Mouse (Mus musculus) intestine, embryonic 16.5 days (tissue): ENCODE results near the gene Rbbp7. TPM values are rescaled to one million over a fixed set of nuclear protein-coding genes. Genes with fewer than 3 reads are reported as not detected.
"Not testable (repeated sequence)": the region's sequence is repeated elsewhere in the genome, so short reads cannot be mapped to it uniquely, and the experiment has no call there.

Source experiments
- ATAC-seq: fragments of 200-750 bp; cut with Nextera tagmentation; 2 replicates; pipeline ENCODE4 v1.8.0; 2017; ENCODE audit warnings: moderate TSS enrichment, moderate library complexity
- H3K27ac ChIP-seq: fragments of 300-500 bp; sonication (generic); 2 replicates; pipeline ENCODE4 v1.5.1; 2014; ENCODE audit warnings: mild to moderate bottlenecking, low read length
- H3K27me3 ChIP-seq: fragments of 300-500 bp; sonication (generic); replicated peaks from 2 replicates; pipeline ENCODE4 v1.6.1; 2014; ENCODE audit warnings: low read length, control low read depth, mixed read lengths; ENCODE audit not compliant: control insufficient read depth, insufficient read depth
- H3K36me3 ChIP-seq: fragments of 300-500 bp; sonication (generic); 2 replicates; pipeline ENCODE4 v1.6.1; 2014; ENCODE audit warnings: low read length, control low read depth; ENCODE audit not compliant: control insufficient read depth, insufficient read depth
- H3K4me1 ChIP-seq: fragments of 300-500 bp; sonication (generic); 2 replicates; pipeline ENCODE4 v1.6.1; 2014; ENCODE audit warnings: low read length, control low read depth, mixed read lengths; ENCODE audit not compliant: control insufficient read depth, insufficient read depth
- H3K4me2 ChIP-seq: fragments of 300-500 bp; sonication (generic); 2 replicates; pipeline ENCODE4 v1.6.1; 2014; ENCODE audit warnings: low read depth, low read length, control low read depth
- H3K4me3 ChIP-seq: fragments of 300-500 bp; sonication (generic); 2 replicates; pipeline ENCODE4 v1.5.1; 2014; ENCODE audit warnings: mild to moderate bottlenecking, low read length
- H3K9ac ChIP-seq: fragments of 300-500 bp; sonication (generic); 2 replicates; pipeline ENCODE4 v1.6.1; 2014; ENCODE audit warnings: low read depth, low read length
- H3K9me3 ChIP-seq: fragments of 300-500 bp; sonication (generic); 2 replicates; pipeline ENCODE4 v1.6.1; 2016; ENCODE audit warnings: low read length, control low read depth; ENCODE audit not compliant: control insufficient read depth
- WGBS: fragments of 180-500 bp; shearing (Covaris S2); extraction: QIAGEN DNeasy Blood & Tissue Kit; methylation state at CpG from one replicate; pipeline ENCODE4 v1.1.7; 2014; 5-methylcytosine and 5-hydroxymethylcytosine counted together
- polyA plus RNA-seq: library from polyadenylated mRNA; unstranded; fragments of >200 nt; fragmentation: Nextera tagmentation; extraction: Ambion mirVana; gene quantifications from 2 replicates; pipeline ENCODE4 v1.2.1, GENCODE M21; 2015

Rbbp7 gene
- polyA plus RNA-seq, 1 experiment from 2014 or later = 942 TPM

GRCm38 (mm10) chrX:162791392-162791791, 31.2 kb downstream of the Rbbp7 start:
- not testable (repeated sequence) for H3K4me2 ChIP-seq, H3K27me3 ChIP-seq, H3K36me3 ChIP-seq, H3K9me3 ChIP-seq, H3K4me3 ChIP-seq, H3K4me1 ChIP-seq, H3K27ac ChIP-seq, ATAC-seq, H3K9ac ChIP-seq
- 86% methylated on average over 5 of the region's 5 CpGs for WGBS

DNA sequence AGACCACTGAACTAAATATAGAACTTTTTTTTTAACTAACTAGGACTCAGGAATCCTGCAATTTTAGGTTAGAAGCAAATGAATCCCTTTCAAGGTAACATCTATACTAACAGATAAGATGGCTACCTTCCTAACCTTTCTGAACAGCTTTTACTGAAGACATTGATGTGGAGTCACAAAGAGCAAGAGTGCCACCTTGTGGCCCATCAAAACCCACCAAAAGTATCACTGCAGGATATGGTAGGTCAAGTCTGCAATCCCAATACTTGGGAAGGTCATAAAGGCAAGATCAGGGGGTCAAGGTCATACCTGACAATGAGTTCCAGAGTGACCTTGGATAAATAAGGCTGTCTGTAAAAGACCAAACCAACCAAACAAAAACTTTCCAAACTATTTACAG, 40.2 kb downstream of the Rbbp7 start:
- 0 out of 2 replicates have a peak, but pooled peaks have one; percentile 44 for ATAC-seq
- no peaks in the 10 kb centered on the region for H3K36me3 ChIP-seq
- H3K27me3 ChIP-seq = no peaks in the 10 kb centered on the region
- no peak overlapping the region for H3K4me2 ChIP-seq
- H3K4me3 ChIP-seq = no peak overlapping the region
- no peaks in the 10 kb centered on the region for H3K9me3 ChIP-seq
- no peak overlapping the region for H3K27ac ChIP-seq
- H3K9ac ChIP-seq = no peak overlapping the region
- no peaks in the 10 kb centered on the region for H3K4me1 ChIP-seq

- Histone ChIP-seq H3K4me3 (peak overlapping the region; percentile 59), H3K36me3 (no peaks in the 10 kb centered on the region), H3K27me3 (no peaks in the 10 kb centered on the region), H3K9me3 (no peaks in the 10 kb centered on the region), H3K9ac (peak overlapping the region; percentile 68; the same call in 1 of the 2 replicates), H3K4me2 (peak overlapping the region; percentile 81), H3K4me1 (no peaks in the 10 kb centered on the region), H3K27ac (no peak overlapping the region)
- WGBS = 44% methylated on average over 6 of the region's 6 CpGs
- ATAC-seq = no peak
Measured at GRCm38 (mm10) chrX:162828016-162828415, 67.8 kb downstream of the Rbbp7 start.

Other genes starting within 250 kb of the Rbbp7 start
- gene Reps2, start 116.8 kb upstream of the Rbbp7 start, polyA plus RNA-seq = 0.42 and 0.48 TPM in 2 replicates
- 12.1 and 13.4 TPM in 2 replicates for gene Txlng, start 69.1 kb downstream of the Rbbp7 start, polyA plus RNA-seq
- gene Syap1, start 128.0 kb downstream of the Rbbp7 start, polyA plus RNA-seq = 31.3 and 35.1 TPM in 2 replicates
- gene Ctps2, start 140.8 kb downstream of the Rbbp7 start, polyA plus RNA-seq = 54.7 and 69.4 TPM in 2 replicates
- gene S100g, start 204.2 kb downstream of the Rbbp7 start, polyA plus RNA-seq = 305 and 338 TPM in 2 replicates